Mouse (Mus musculus) lung, embryonic 16.5 days (tissue): Measurements from ENCODE around the gene Tut1. TPM values are rescaled to one million over a fixed set of nuclear protein-coding genes. Genes with fewer than 3 reads are reported as not detected.
A peak's percentile ranks its signal among the peaks of the same experiment; 100 is the strongest.

ENCODE experiments used
- ATAC-seq: fragments of 200-750 bp; cut with Nextera tagmentation; 2 replicates; pipeline ENCODE4 v1.8.0; 2017; ENCODE audit warnings: low read depth, mild to moderate bottlenecking, moderate library complexity
- H3K27ac ChIP-seq: fragments of 300-500 bp; sonication (generic); 2 replicates; pipeline ENCODE4 v1.5.1; 2014; ENCODE audit warnings: mild to moderate bottlenecking, control low read depth, low read length
- H3K27me3 ChIP-seq: fragments of 300-500 bp; sonication (generic); 2 replicates; pipeline ENCODE4 v1.6.1; 2014; ENCODE audit warnings: low read depth, low read length, mixed read lengths; ENCODE audit not compliant: control insufficient read depth, insufficient read depth
- H3K36me3 ChIP-seq: fragments of 300-500 bp; sonication (generic); 2 replicates; pipeline ENCODE4 v1.6.1; 2014; ENCODE audit warnings: low read length; ENCODE audit not compliant: control insufficient read depth, insufficient read depth
- H3K4me1 ChIP-seq: fragments of 300-500 bp; sonication (generic); replicated peaks from 2 replicates; pipeline ENCODE4 v1.6.1; 2014; ENCODE audit warnings: low read length, mixed read lengths; ENCODE audit not compliant: control insufficient read depth, insufficient read depth
- H3K4me2 ChIP-seq: fragments of 300-500 bp; sonication (generic); 2 replicates; pipeline ENCODE4 v1.6.1; 2014; ENCODE audit warnings: low read depth, low read length, control low read depth
- H3K4me3 ChIP-seq: fragments of 300-500 bp; sonication (generic); 2 replicates; pipeline ENCODE4 v1.5.1; 2014; ENCODE audit warnings: mild to moderate bottlenecking, low read length, control low read depth
- H3K9ac ChIP-seq: fragments of 300-500 bp; sonication (generic); 2 replicates; pipeline ENCODE4 v1.6.1; 2014; ENCODE audit warnings: low read length, control low read depth
- H3K9me3 ChIP-seq: fragments of 300-500 bp; sonication (generic); 2 replicates; pipeline ENCODE4 v1.6.1; 2016; ENCODE audit warnings: low read length; ENCODE audit not compliant: control insufficient read depth
- WGBS: fragments of 180-500 bp; shearing (Covaris S2); extraction: QIAGEN DNeasy Blood & Tissue Kit; methylation state at CpG from one replicate; pipeline ENCODE4 v1.1.7; 2014; 5-methylcytosine and 5-hydroxymethylcytosine counted together
- polyA plus RNA-seq: library from polyadenylated mRNA; unstranded; fragments of >200 nt; fragmentation: Nextera tagmentation; extraction: Ambion mirVana; gene quantifications from 2 replicates; pipeline ENCODE4 v1.2.1, GENCODE M21; 2015

The Tut1 gene
- polyA plus RNA-seq = 27.5 and 28.9 TPM in 2 replicates

DNA sequence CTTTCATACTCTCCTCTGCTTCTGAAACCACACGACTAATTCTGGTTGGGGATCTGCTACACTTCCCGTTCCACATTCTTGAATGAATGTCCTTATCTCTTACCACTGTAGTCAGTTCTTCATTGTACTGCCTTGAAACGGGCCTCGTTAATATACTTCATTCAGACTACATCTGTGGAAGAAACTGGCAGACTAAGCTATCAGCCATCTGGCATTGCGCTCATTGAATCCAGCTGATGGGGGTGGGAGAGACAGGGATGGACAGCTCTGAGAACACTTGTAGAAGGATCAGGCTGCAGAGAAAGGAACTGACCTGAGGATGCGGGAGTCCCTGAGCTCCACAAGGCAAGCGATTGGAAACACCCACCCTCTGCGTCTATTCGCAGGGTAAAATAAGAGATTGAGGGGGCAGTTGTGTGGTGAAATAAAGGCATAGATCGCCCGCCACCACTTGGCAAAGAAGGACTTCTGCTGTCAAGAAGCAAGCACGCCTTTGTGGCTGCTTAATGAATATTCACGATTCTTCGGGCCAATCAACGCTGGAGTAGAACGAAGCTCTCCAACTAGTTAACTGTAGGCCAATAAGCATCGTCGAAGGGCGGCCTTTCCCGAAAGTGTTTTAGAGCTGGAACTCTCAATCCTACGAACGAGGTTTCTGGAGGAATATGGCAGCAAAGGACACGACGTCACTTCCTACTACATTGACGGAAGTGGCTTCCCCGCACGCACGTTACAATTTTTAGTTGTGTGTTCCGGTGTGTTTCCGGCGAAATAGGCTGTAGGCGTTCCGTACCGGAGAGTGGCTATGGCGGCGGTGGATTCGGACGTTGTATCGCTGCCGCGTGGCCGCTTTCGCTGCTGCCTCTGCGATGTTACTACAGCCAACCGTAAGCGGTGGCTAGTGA lies at the start of gene Tut1:
Gene Tut1 (plus strand): TSS at position 713 of the 905 bp plus-strand sequence.
- peak within 1 kb of the TSS; percentile 76 for H3K27ac ChIP-seq
- no peaks in the 10 kb centered on the region for H3K27me3 ChIP-seq
- peak; percentile 95 for ATAC-seq
- H3K4me1 ChIP-seq = peaks cover 11% of the 10 kb centered on the region
- H3K9me3 ChIP-seq = no peaks in the 10 kb centered on the region
- WGBS = 2% methylated on average over 46 of the region's 46 CpGs
- H3K4me2 ChIP-seq = peak within 1 kb of the TSS; percentile 71
- H3K9ac ChIP-seq = peak within 1 kb of the TSS; percentile 81
- peak within 1 kb of the TSS; percentile 79 for H3K4me3 ChIP-seq
- peaks cover 41% of the 10 kb centered on the region for H3K36me3 ChIP-seq

DNA sequence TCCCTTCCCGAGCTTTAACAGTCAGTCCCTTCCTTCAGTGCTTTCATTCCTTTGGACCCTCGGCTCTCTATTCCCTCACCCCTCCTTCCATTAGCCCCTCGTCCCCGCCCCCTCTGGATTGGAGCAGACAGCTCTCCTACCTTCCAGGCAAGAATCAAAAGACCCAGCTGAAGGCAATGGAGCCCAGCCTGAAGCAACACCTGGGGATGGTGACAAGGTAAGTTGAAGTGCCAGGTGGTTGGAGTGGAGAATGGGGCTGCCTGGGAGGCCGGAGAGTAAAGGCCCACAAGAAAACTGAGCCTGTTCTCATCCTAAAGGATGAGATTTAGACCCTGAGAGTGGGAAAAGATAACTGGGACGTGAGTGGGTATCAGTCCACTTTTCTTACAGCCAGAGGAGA lies 45.1 kb upstream of the Tut1 start:
- WGBS = 91% methylated on average over 6 of the region's 6 CpGs
- H3K4me2 ChIP-seq = no peak overlapping the region
- no peak overlapping the region for H3K27ac ChIP-seq
- peaks cover 81% of the 10 kb centered on the region for H3K36me3 ChIP-seq
- no peaks in the 10 kb centered on the region for H3K9me3 ChIP-seq
- no peak overlapping the region for H3K4me3 ChIP-seq
- no peak for ATAC-seq
- no peak overlapping the region for H3K9ac ChIP-seq
- H3K4me1 ChIP-seq = no peaks in the 10 kb centered on the region
- H3K27me3 ChIP-seq = no peaks in the 10 kb centered on the region

DNA sequence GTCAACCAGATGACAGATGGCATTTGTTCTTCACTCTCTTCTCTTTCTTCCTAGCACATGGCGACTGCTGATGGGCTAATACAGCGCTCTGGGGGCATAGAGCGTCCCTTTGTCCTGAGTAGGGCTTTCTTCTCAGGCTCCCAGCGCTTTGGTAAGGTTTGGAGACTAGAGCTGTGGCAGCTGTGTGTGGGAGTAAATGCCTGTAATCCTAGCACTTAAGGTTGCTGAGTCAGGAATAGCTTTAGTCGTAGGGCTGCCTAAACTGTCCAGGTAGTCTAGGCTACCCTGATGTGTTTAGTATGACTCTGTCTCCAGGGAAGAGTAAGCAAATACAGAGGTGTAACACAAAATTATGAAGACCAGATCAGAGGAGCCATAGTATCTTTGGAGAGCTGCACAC lies 41.8 kb upstream of the Tut1 start:
- H3K9me3 ChIP-seq = no peaks in the 10 kb centered on the region
- WGBS = 91% methylated on average over 5 of the region's 5 CpGs
- ATAC-seq = no peak
- no peak overlapping the region for H3K4me3 ChIP-seq
- peaks cover 87% of the 10 kb centered on the region for H3K36me3 ChIP-seq
- H3K27ac ChIP-seq = no peak overlapping the region
- H3K27me3 ChIP-seq = no peaks in the 10 kb centered on the region
- no peaks in the 10 kb centered on the region for H3K4me1 ChIP-seq
- H3K4me2 ChIP-seq = no peak overlapping the region
- H3K9ac ChIP-seq = no peak overlapping the region

- no peaks in the 10 kb centered on the region for H3K9me3 ChIP-seq
- 92% methylated on average over 3 of the region's 3 CpGs for WGBS
- no peaks in the 10 kb centered on the region for H3K4me1 ChIP-seq
- H3K27me3 ChIP-seq = no peaks in the 10 kb centered on the region
- no peak overlapping the region for H3K27ac ChIP-seq
- ATAC-seq = no peak
- H3K9ac ChIP-seq = no peak overlapping the region
- H3K4me3 ChIP-seq = no peak overlapping the region
- no peak overlapping the region for H3K4me2 ChIP-seq
- peaks cover 68% of the 10 kb centered on the region for H3K36me3 ChIP-seq
Observed at GRCm38 (mm10) chr19:8914212-8914611, 39.4 kb upstream of the Tut1 start.

DNA sequence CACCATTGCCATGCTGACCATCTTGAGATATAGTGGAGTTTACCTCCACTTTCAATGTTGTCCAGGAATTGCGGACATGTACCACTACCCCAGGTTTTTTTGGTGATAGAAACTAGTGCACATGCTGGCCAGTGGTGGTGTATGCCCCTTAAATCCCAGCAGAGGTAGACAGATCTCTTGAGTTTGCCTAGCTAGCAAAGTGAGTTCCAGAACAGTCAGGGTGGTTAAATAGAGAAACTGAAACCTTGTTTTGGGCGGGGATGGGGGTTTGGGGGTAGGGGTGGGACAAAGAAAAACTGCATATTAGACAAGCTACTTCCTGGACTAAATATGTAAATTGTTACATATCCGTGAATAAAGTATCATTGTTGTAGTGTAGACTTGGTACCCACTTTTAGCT lies 34.6 kb upstream of the Tut1 start:
- Histone ChIP-seq H3K36me3 (peaks cover 30% of the 10 kb centered on the region), H3K4me3 (no peak overlapping the region), H3K4me2 (no peak overlapping the region), H3K4me1 (peaks cover 9% of the 10 kb centered on the region), H3K9me3 (no peaks in the 10 kb centered on the region), H3K27me3 (no peaks in the 10 kb centered on the region), H3K27ac (no peak overlapping the region), H3K9ac (no peak overlapping the region)
- ATAC-seq = no peak
- 91% methylated on average over 3 of the region's 3 CpGs for WGBS

DNA sequence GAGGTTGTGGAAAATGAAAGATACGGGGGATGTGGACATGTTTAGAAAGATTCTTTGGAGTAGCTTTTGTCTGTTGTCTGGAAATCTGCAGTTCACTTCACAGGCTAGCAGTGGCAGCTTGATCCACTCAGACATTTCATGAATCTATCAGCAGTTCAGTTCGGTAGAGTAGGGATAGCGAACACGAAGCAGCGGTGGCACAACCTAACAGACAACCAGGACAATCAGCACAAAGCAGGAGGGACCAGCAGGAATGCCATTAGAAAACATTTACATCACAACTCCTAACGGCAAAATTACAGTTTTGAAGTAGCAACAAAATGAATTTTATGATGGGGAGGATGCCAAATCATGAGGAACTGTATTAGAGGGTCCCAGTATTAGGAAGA lies 34.0 kb upstream of the Tut1 start:
- peaks cover 9% of the 10 kb centered on the region for H3K4me1 ChIP-seq
- no peak for ATAC-seq
- H3K4me3 ChIP-seq = peak overlapping the region; percentile 74
- H3K36me3 ChIP-seq = peaks cover 23% of the 10 kb centered on the region
- H3K9me3 ChIP-seq = no peaks in the 10 kb centered on the region
- H3K9ac ChIP-seq = peak overlapping the region; percentile 81
- peak overlapping the region; percentile 76 for H3K4me2 ChIP-seq
- peak overlapping the region; percentile 90 for H3K27ac ChIP-seq
- WGBS = 64% methylated on average over 6 of the region's 6 CpGs
- no peaks in the 10 kb centered on the region for H3K27me3 ChIP-seq

DNA sequence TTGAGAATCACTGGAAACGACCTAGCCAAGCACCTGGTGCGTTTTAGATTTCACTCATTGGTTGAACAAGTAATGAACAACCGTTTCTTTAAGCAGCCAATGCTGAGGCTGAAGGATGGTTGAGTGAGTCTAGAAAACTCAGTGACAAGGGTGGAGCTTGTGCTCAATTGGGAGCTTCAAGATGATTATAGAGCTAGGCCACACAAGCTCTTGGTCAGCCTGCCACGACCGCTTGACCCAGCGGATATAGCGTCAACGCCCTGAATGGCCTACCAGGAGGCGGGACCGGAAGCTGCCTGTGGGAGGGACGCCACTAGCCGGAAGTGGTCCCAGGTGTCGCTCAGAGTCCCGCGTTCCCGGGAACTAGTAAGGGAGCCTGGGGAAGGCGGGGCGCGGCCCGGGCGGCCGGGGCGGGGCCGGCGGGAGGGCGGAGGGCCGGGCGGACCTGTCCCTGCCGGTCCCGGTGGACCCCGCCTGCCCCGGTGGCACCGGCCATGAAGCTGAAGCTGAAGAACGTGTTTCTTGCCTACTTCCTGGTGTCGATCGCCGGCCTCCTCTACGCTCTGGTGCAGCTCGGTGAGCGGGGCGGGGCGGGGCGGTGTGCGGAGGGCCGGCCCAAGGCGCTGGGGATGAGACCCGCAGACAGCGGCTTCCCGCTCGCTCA lies 33.4 kb upstream of the Tut1 start, which contains the start of gene B3gat3:
Gene B3gat3 (plus strand): TSS at position 302 of the 664 bp plus-strand sequence.
- 2% methylated on average over 36 of the region's 50 CpGs for WGBS

DNA sequence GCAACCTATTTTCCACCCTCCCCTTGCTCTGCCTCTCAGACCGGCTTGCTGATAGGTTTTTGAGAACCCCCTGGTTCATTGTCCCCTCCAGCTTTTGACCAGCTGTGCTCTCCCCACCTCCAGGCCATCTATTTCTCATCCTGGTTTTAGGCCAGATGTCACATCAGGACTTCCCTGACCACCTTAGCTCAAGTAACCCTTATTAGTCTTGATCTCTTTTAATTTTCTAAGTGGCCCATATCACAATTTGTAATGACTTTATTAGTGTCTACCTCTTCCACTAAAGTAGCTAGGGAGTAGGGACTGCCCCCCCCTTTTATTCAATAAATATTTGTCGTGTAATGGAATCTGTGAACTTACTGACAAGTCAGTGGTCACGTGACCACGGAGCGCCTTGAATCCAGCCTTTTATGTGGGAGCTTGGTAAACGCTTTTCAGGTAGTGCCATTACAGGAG lies 32.8 kb upstream of the Tut1 start:
- H3K9me3 ChIP-seq = no peaks in the 10 kb centered on the region
- peaks cover 9% of the 10 kb centered on the region for H3K4me1 ChIP-seq
- peaks cover 12% of the 10 kb centered on the region for H3K36me3 ChIP-seq
- peak overlapping the region; percentile 76 for H3K4me2 ChIP-seq
- no peak; the same call in 1 of the 2 replicates for ATAC-seq
- peak overlapping the region; percentile 81 for H3K9ac ChIP-seq
- peak overlapping the region; percentile 74 for H3K4me3 ChIP-seq
- H3K27ac ChIP-seq = peak overlapping the region; percentile 90
- no peaks in the 10 kb centered on the region for H3K27me3 ChIP-seq
- under 1% methylated on average over 6 of the region's 6 CpGs for WGBS

More for the DNA sequence above, 33.4 kb upstream of the Tut1 start, which contains the start of gene B3gat3:
- Histone ChIP-seq H3K4me1 (peaks cover 9% of the 10 kb centered on the region), H3K9ac (peak within 1 kb of the TSS; percentile 81), H3K27me3 (no peaks in the 10 kb centered on the region), H3K27ac (peak within 1 kb of the TSS; percentile 90), H3K4me2 (peak within 1 kb of the TSS; percentile 76), H3K36me3 (peaks cover 18% of the 10 kb centered on the region), H3K9me3 (no peaks in the 10 kb centered on the region), H3K4me3 (peak within 1 kb of the TSS; percentile 74)
- ATAC-seq = peak; percentile 99

DNA sequence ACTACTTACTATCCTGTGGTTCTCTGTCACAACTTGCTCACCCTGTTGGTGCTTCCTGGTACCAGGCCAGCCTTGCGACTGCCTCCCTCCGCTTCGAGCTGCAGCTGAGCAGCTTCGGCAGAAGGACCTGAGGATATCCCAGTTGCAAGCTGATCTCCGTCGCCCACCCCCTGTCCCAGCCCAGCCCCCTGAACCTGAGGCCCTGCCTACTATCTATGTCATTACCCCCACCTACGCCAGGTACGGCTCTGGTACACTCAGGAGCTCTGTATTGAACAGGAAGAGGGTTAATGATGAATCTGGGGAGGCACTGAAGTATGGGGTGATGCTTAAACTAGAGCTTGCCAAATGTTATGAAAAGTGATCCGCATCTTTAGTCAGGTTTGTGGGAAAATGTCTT lies 31.9 kb upstream of the Tut1 start:
- Histone ChIP-seq H3K27me3 (no peaks in the 10 kb centered on the region), H3K36me3 (peaks cover 10% of the 10 kb centered on the region), H3K9ac (peak overlapping the region; percentile 48; the same call in 1 of the 2 replicates), H3K9me3 (no peaks in the 10 kb centered on the region), H3K27ac (no peak overlapping the region), H3K4me3 (peak overlapping the region; percentile 74; the same call in 1 of the 2 replicates), H3K4me1 (peaks cover 9% of the 10 kb centered on the region), H3K4me2 (peak overlapping the region; percentile 76; the same call in 1 of the 2 replicates)
- WGBS = 71% methylated on average over 9 of the region's 9 CpGs
- ATAC-seq = no peak
